Mouse (Mus musculus): ENCODE results near the gene Gm10491.

- TF ChIP-seq FLI1 (IDR thresholded peaks at IDR 0.05; ENCODE audit: low read length) = no peak
- no peak for TF ChIP-seq GATA1 (IDR thresholded peaks at IDR 0.05; ENCODE audit: borderline replicate concordance, low read length)
Observed at GRCm38 (mm10) chrX:7898211-7898610, 9.4 kb downstream of the Gm10491 start.

Data from megakaryocyte, embryonic 14.5 days (primary cell).